Mouse (Mus musculus) forebrain, embryonic 10.5 days (tissue): ENCODE data around the gene Slc22a13. TPM values are rescaled to one million over a fixed set of nuclear protein-coding genes. Genes with fewer than 3 reads are reported as not detected.
"Not testable (repeated sequence)": the region's sequence is repeated elsewhere in the genome, so short reads cannot be mapped to it uniquely, and the experiment has no call there.

Source experiments
- DNase-seq: peaks from one replicate; pipeline ENCODE4 v3.0.0-alpha.2; 2017; ENCODE audit warnings: low spot score; ENCODE audit errors: extremely low spot score
- H3K27ac ChIP-seq: fragments of 300-500 bp; sonication (generic); 2 replicates; pipeline ENCODE4 v1.5.1; 2016; ENCODE audit warnings: mild to moderate bottlenecking
- H3K27me3 ChIP-seq: fragments of 300-500 bp; sonication (generic); 2 replicates; pipeline ENCODE4 v1.6.1; 2016; ENCODE audit warnings: mild to moderate bottlenecking; ENCODE audit not compliant: poor library complexity, severe bottlenecking
- H3K36me3 ChIP-seq: fragments of 300-500 bp; sonication (generic); replicated peaks from 2 replicates; pipeline ENCODE4 v1.6.1; 2016; ENCODE audit warnings: mild to moderate bottlenecking, moderate library complexity
- H3K4me1 ChIP-seq: fragments of 300-500 bp; sonication (generic); 2 replicates; pipeline ENCODE4 v1.6.1; 2016
- H3K4me3 ChIP-seq: fragments of 300-500 bp; sonication (generic); 2 replicates; pipeline ENCODE4 v1.5.1; 2016; ENCODE audit warnings: mild to moderate bottlenecking, moderate library complexity
- H3K9me3 ChIP-seq: fragments of 300-500 bp; sonication (generic); 2 replicates; pipeline ENCODE4 v1.6.1; 2016; ENCODE audit warnings: mild to moderate bottlenecking, moderate library complexity
- WGBS: fragments of 180-500 bp; shearing (Covaris S2); methylation state at CpG from one replicate; pipeline ENCODE4 v1.1.7; 2016; 5-methylcytosine and 5-hydroxymethylcytosine counted together
- polyA plus RNA-seq: library from polyadenylated mRNA; unstranded; fragments of >200 nt; fragmentation: Nextera tagmentation; extraction: Ambion mirVana; gene quantifications from 2 replicates; pipeline ENCODE4 v1.2.1, GENCODE M21; 2016

Gene Slc22a13
- polyA plus RNA-seq, 1 experiment from 2014 or later, result not detected

DNA sequence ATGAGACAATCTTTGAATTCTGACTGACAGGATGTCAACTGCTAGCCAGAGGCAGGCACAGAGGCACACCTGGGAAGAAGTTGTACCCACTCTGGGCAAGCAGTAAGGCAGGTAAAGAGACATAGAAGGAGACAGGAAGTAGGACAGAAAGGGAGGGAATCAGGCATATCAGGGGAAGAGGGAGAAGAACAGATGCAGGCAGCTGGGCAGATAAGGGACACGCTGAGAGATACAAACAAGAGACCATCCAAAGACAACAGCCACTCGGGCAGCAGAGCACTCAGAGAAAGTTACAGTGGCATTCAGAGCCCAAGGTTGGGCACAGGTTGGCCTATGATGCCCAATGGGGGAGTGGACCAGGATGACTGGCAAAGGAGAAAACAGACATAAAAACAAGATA is 21.9 kb upstream of the Slc22a13 start:
- Histone ChIP-seq H3K9me3 (peaks cover under 1% of the 10 kb centered on the region; the same call in 1 of the 2 replicates), H3K27ac (no peak overlapping the region), H3K36me3 (peaks cover 6% of the 10 kb centered on the region), H3K4me3 (no peak overlapping the region), H3K4me1 (no peaks in the 10 kb centered on the region), H3K27me3 (no peaks in the 10 kb centered on the region)
- no peak for DNase-seq
- WGBS, result 89% methylated on average over 2 of the region's 2 CpGs

DNA sequence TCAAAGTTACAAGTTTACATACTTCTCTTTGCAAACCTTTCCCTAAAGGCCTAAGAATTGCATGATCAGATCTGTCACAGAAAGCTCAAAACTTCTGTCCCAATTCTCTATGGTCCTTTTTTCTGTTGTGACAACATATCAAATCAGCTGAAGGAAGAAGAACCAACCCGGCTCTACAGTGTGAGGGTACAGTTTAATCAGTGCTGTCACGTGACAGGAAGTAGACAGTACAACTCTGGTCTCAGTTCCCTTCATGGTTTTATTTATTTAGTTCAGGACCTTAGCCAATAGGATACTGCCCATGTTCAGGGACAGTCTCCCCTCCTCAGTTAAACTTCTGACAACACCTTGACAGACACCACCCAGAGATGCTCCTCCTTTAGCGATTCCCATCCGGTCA is 11.4 kb upstream of the Slc22a13 start:
- H3K36me3 ChIP-seq, result peaks cover 49% of the 10 kb centered on the region
- WGBS, result 94% methylated on average over 4 of the region's 4 CpGs

DNA sequence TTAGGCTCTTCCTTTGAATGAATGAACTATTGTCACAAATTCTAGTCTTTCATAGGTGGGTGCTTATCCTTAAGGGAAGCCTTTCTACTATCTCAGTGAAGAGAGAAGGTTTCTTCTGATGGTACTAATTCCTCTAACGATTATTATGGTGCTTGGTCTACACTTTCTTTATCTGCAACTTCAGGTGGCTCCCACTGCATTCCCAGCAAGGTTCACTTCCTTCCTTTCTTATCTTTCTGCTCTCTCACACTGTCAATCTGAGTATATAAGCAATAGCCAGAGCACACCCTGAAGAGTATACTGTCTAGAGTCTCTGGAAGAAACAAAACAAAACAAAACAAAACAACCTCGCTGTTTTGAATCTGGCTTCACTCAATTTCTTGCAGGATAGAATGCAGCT is 10.8 kb upstream of the Slc22a13 start:
- no peaks in the 10 kb centered on the region for H3K27me3 ChIP-seq
- no peaks in the 10 kb centered on the region for H3K4me1 ChIP-seq
- H3K36me3 ChIP-seq, result peaks cover 43% of the 10 kb centered on the region
- H3K27ac ChIP-seq, result no peak overlapping the region
- H3K9me3 ChIP-seq, result peaks cover 9% of the 10 kb centered on the region
- DNase-seq, result no peak
- H3K4me3 ChIP-seq, result no peak overlapping the region
- 89% methylated on average over 2 of the region's 2 CpGs for WGBS

More for the DNA sequence above, 11.4 kb upstream of the Slc22a13 start:
- Histone ChIP-seq H3K9me3 (peaks cover 13% of the 10 kb centered on the region), H3K4me1 (no peaks in the 10 kb centered on the region), H3K27ac (no peak overlapping the region), H3K27me3 (no peaks in the 10 kb centered on the region), H3K4me3 (no peak overlapping the region)
- no peak for DNase-seq

DNA sequence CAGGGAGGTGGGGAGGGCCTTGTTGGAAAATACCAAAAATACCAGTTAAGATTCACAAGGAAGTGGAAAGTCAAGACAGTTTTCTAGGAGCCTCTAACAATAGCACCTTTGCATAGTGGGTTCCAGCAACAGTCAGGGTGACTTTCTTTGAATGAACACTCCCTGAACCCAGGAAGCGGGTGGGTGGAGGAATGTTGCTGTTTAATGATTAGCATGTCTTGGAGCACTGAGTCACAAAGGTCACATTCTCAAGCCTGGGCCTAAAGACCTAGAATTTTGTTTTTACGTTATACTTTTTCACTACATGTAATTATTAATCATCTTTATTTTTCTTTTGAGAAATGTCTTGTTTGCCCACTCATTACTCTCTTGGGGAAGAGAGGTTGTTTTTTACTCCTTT is 6.4 kb upstream of the Slc22a13 start:
- not testable (repeated sequence) for H3K4me1 ChIP-seq, H3K27ac ChIP-seq, H3K4me3 ChIP-seq, DNase-seq, H3K9me3 ChIP-seq, H3K27me3 ChIP-seq
- 92% methylated on average over 2 of the region's 2 CpGs for WGBS
- peaks cover 23% of the 10 kb centered on the region for H3K36me3 ChIP-seq

DNA sequence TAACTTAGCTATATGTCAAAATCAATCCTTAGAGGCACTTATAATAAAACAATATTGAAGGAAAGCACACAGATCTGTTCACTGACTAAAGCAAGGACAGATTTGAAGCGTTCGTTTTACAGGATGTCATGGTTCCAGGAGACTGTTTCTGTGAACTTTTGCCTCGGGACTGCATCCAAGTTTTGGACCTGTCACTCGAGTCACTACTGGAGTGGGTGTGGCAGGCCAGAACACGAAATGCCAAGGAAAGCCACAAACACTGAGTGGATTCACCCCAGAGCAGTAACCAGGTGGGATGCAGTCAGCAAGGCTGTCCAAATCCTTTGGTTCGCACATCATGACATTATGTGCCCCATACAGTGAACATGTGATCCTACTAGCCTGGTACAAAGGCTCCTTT is 5.7 kb upstream of the Slc22a13 start:
- 92% methylated on average over 6 of the region's 6 CpGs for WGBS
- Histone ChIP-seq H3K9me3 (no peaks in the 10 kb centered on the region), H3K4me1 (no peaks in the 10 kb centered on the region), H3K27ac (no peak overlapping the region), H3K4me3 (no peak overlapping the region), H3K27me3 (no peaks in the 10 kb centered on the region), H3K36me3 (peaks cover 23% of the 10 kb centered on the region)
- DNase-seq, result no peak

DNA sequence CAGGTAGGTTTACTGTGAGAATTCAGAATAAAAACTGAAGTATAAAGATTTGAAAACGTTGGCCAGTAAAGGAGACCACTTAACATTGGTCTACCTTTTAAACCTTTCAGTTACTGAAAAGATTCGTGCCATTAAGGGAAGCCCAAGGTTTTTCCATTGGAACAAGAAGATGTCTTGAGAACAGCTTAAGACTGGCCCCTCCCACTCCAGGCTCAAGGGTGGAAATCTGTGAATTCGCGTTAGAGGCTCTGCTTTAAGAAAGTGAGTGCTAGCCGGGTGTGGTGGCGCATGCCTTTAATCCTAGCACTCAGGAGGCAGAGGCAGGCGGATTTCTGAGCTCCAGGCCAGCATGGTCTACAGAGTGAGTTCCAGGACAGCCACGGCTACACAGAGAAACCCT is 4.1 kb upstream of the Slc22a13 start:
- 81% methylated on average over 8 of the region's 8 CpGs for WGBS
- H3K27me3 ChIP-seq, result no peaks in the 10 kb centered on the region
- H3K4me3 ChIP-seq, result no peak overlapping the region

DNA sequence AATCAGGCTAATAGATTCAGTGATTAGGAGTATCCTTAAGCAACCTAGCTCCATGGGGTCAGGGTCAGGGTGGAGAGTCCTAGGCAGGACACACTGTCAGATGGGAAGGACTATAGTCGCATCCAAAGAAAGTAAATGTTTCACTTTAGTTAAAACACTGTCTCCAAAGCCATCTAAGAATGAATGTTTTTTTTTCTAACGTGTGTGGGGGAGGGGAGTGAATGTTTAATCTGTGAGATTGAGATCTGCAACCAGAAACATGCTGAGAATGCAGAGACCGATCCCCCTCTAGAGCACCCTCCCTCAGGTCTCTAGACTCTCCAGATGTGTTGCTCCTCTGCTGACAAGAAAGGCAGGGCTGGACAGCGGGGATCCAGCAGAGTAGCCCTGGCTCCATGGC is 1.8 kb downstream of the Slc22a13 start:
- Histone ChIP-seq H3K4me3 (no peak overlapping the region), H3K4me1 (no peaks in the 10 kb centered on the region), H3K36me3 (no peaks in the 10 kb centered on the region), H3K27ac (no peak overlapping the region), H3K27me3 (no peaks in the 10 kb centered on the region), H3K9me3 (peaks cover 24% of the 10 kb centered on the region)
- WGBS, result 85% methylated on average over 4 of the region's 4 CpGs
- DNase-seq, result no peak

More for the DNA sequence above, 4.1 kb upstream of the Slc22a13 start:
- DNase-seq, result no peak
- peaks cover 14% of the 10 kb centered on the region for H3K36me3 ChIP-seq
- no peaks in the 10 kb centered on the region for H3K4me1 ChIP-seq
- no peaks in the 10 kb centered on the region for H3K9me3 ChIP-seq
- no peak overlapping the region for H3K27ac ChIP-seq

DNA sequence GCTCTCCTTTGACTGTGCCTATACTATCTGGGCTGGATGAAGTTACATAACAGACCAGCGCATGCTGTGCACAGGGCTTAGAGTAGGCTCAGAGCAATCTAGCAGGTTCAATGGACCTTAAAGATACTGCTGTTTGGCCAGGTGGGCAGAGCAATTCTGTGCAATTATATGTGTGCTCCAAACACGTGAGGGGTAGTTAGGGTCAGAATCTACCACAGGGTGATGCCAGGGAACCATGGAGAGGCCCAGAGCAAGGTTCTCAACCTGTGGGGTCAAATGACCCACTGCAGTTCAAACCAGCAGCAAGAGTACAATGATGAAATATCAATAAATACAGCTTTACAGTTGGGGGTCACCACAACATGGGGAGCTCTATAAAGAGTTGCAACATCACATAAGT is 2.2 kb downstream of the Slc22a13 start:
- Histone ChIP-seq H3K9me3 (peaks cover 24% of the 10 kb centered on the region), H3K27ac (no peak overlapping the region), H3K4me1 (no peaks in the 10 kb centered on the region), H3K36me3 (no peaks in the 10 kb centered on the region), H3K4me3 (no peak overlapping the region), H3K27me3 (no peaks in the 10 kb centered on the region)
- DNase-seq, result no peak
- WGBS, result 82% methylated on average over 2 of the region's 2 CpGs

DNA sequence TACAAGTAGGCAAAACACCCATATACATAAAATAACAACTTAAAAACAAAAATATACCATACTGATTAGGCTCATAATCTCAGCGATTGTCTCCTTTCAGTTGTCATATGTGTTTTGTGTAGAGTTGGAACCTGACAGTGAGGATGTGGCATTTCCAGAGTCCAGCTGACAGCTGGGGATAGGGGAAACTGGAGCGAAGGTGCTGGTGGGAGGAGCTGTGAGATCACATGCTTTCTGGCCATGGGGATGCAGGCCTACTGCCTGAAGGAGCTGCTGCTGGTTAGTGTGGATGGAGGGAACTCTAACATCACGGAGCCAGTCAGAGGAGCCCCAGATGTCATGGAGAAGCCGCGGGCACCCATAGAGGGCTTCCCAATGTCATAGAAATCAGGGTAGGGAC is 3.1 kb downstream of the Slc22a13 start:
- WGBS, result 95% methylated on average over 5 of the region's 5 CpGs
- no peaks in the 10 kb centered on the region for H3K27me3 ChIP-seq
- no peak overlapping the region for H3K27ac ChIP-seq
- no peaks in the 10 kb centered on the region for H3K4me1 ChIP-seq
- no peak for DNase-seq
- peaks cover 24% of the 10 kb centered on the region for H3K9me3 ChIP-seq
- no peaks in the 10 kb centered on the region for H3K36me3 ChIP-seq
- no peak overlapping the region for H3K4me3 ChIP-seq

DNA sequence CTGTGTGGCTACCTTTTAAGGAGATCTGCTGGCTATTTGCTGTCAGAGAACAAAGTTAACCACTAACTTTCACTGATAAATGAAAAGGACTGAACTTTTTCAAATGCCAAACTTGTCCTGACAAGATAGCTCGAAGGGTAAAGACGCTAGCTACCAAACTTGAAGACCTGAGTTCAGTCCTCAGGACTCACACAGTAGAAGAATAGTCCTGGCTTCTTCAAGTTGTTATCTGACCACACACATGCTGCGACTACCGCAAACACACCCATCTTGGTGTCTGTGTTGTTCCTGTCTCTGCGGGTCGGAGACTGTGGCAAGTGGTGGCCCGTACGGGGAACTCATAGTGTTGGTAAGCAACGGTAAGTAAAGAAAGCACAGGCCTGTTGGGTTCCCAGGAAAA is 5.3 kb downstream of the Slc22a13 start:
- no peaks in the 10 kb centered on the region for H3K4me1 ChIP-seq
- H3K9me3 ChIP-seq, result peaks cover 24% of the 10 kb centered on the region
- H3K36me3 ChIP-seq, result no peaks in the 10 kb centered on the region
- DNase-seq, result no peak
- no peaks in the 10 kb centered on the region for H3K27me3 ChIP-seq
- 95% methylated on average over 9 of the region's 9 CpGs for WGBS
- no peak overlapping the region for H3K27ac ChIP-seq
- no peak overlapping the region for H3K4me3 ChIP-seq

DNA sequence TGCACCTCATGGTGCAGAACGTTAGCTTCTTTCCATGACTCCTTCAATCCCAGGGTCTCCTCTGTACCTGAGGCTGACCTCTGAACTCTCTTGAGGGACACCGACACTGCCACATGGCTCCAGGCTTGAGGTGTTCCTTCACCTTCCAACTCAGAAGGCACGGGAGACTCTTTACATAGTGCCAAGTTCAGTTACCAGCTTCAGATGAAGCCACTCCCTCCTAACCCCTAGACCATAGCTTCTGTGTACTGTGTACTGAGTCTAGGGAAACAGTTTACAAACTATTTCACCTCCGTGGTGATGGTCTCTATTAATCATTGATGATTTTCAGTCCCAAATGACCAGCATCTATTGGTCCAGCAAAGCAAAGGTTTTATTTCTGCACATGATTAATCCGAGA is 7.2 kb downstream of the Slc22a13 start:
- Histone ChIP-seq H3K36me3 (no peaks in the 10 kb centered on the region), H3K27me3 (no peaks in the 10 kb centered on the region), H3K27ac (no peak overlapping the region), H3K4me3 (no peak overlapping the region), H3K4me1 (no peaks in the 10 kb centered on the region), H3K9me3 (peaks cover 24% of the 10 kb centered on the region)
- no peak for DNase-seq
- 93% methylated on average over 5 of the region's 5 CpGs for WGBS

DNA sequence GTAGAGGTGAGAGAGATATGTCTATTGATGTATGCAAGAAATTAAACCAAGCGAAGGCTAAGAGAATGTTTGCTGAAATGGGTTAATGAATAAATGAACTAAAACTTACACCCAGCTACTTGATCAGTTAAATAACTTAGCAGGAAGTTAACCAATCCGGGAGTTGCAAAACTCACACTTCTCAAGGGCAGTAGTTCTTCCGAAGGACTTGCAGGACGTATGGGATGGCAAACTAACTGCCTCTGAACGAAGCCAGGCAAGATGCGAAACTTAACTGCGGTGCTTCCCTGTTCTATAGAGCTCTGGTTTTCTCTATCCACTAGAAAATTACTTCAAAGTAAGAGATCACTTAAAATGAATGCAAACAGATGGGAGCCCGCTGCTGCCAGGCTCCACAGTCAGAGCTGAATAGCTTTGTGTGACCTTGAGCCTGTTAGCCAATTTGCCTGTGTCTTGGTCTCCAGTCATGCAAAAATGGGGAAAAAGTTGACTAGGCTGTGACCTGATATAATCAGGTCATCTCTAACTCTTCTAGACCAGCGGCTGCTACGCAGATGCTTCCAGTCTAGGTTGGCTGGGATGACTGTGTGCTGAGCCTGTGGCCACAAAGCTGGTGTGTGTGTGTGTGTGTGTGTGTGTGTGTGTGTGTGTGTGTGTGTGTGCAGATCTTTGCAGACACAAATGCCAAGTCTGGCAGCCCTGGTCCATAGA is 9.6 kb downstream of the Slc22a13 start:
- WGBS, result 88% methylated on average over 10 of the region's 10 CpGs
- no peak overlapping the region for H3K27ac ChIP-seq
- no peaks in the 10 kb centered on the region for H3K4me1 ChIP-seq

DNA sequence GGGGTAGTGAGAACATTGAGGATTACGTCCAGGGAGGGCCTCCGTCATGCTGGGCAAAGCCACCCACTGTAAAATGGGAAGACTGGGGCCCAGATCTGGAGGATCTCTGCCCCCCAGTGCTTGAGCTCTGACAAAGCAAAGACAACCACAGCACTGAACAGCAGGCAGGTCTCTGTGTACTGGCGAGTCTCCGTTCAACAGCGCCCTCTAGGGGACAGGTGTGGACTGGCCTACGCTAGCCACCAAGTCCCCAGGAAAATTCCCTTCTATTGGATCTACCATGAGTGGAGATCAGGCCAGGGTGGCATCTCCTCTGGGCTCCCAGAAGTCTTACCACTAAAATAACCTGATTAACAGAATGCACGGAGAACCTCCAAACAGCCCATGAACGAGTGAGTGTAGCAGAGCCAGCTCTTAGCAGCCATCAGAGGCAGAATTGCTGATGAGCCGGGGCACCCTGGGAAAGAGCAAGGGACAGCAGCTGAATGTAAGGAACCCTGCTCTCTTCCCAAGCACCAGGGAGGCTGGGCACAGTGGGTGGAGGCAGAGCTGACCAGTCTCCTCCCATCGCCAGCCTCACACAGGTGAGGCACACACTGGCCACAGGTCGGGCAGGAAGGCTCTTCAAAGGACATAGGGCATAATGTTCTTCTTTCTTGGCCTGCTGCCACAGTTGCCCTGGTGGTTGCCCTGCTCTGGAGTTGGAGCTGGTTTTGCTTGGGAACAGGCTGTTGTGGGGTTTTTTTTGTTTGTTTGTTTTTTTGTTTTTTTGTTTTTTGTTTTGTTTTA is 16.5 kb downstream of the Slc22a13 start:
- Histone ChIP-seq H3K4me3 (no peak overlapping the region), H3K27ac (no peak overlapping the region), H3K27me3 (no peaks in the 10 kb centered on the region), H3K4me1 (no peaks in the 10 kb centered on the region), H3K36me3 (no peaks in the 10 kb centered on the region), H3K9me3 (no peaks in the 10 kb centered on the region)
- DNase-seq, result peak; percentile 27
- WGBS, result 36% methylated on average over 11 of the region's 11 CpGs

More for the DNA sequence above, 9.6 kb downstream of the Slc22a13 start:
- H3K27me3 ChIP-seq, result no peaks in the 10 kb centered on the region
- H3K36me3 ChIP-seq, result no peaks in the 10 kb centered on the region
- H3K4me3 ChIP-seq, result no peak overlapping the region
- DNase-seq, result no peak
- H3K9me3 ChIP-seq, result peaks cover 13% of the 10 kb centered on the region
